In genomic region chr3:39390442-39390841, GRCm38 (mm10) we compare ENCODE assay signal across 16 mouse cellular contexts.
DNase-seq lines count a peak whose midpoint lies in the region; ATAC-seq and TF ChIP-seq lines count a peak whose summit lies in the region.
"Had no signal": no experiment of that assay in that cellular context is flagged by ENCODE, and none has a peak within 500 bp of the region (broad histone marks: within the 10 kb centered on the region; RNA-seq: fewer than 3 reads in every experiment).

No protein-coding gene starts in this region.

- POLR2A ChIA-PET in Patski (lab: Charles Lee): no interaction called here

- in situ Hi-C loops in Patski (cut with MboI; ENCODE audit: low pct_unique_long_range_greater_than_20kb): loop anchor here (5.0 to 25.0 kb wide), 2 partner anchors 422 to 997 kb away; no protein-coding TSS in a partner anchor

- ATAC-seq in kidney, postnatal 0 days (replicated peaks; ENCODE audit: low FRiP score, low read depth): peak; percentile 74; the same call in 1 of the 2 replicates
- peak; percentile 68 for ATAC-seq in Patski
- ATAC-seq in megakaryocyte-erythroid progenitor cell, adult 5-6 weeks (replicated peaks; ENCODE audit: low FRiP score, low TSS enrichment, poor library complexity, severe bottlenecking): no peak
- no peak for ATAC-seq in megakaryocyte, adult 5-6 weeks (ENCODE audit: poor library complexity, severe bottlenecking)
- ATAC-seq: activated CD4-positive, CD25-positive, alpha-beta regulatory T cell, adult 4 months had no signal

- 52% methylated on average over 9 of the region's 9 CpGs for WGBS in heart, embryonic 10.5 days
- 23% methylated on average over 9 of the region's 9 CpGs for WGBS in kidney, postnatal 0 days
- WGBS in kidney, adult 2 months: 34% methylated on average over 9 of the region's 9 CpGs
- WGBS in limb, embryonic 10.5 days: 46% methylated on average over 9 of the region's 9 CpGs

- TF ChIP-seq POLR2A in kidney, adult 2 months (IDR thresholded peaks at IDR 0.05; ENCODE audit: low read depth, low read length): no peak

- intact Hi-C loops in heart, postnatal 10 days (cut with DNase I): loop anchor here (5.0 kb wide), 1 partner anchor 422 kb away; no protein-coding TSS in a partner anchor

- H3K9me3 ChIP-seq in heart, embryonic 10.5 days: no peaks in the 10 kb centered on the region
- no peaks in the 10 kb centered on the region for H3K9me3 ChIP-seq in kidney, postnatal 0 days (replicated peaks; ENCODE audit: low read length)
- no peaks in the 10 kb centered on the region for H3K9me3 ChIP-seq in limb, embryonic 10.5 days (replicated peaks)
- H3K9me3 ChIP-seq: embryonic facial prominence, embryonic 13.5 days; forebrain, embryonic 10.5 days; hindbrain, embryonic 15.5 days; limb, embryonic 15.5 days had no signal

- no peaks in the 10 kb centered on the region for H3K36me3 ChIP-seq in heart, embryonic 10.5 days
- no peaks in the 10 kb centered on the region for H3K36me3 ChIP-seq in kidney, postnatal 0 days (ENCODE audit: insufficient read depth, low read length)
- no peaks in the 10 kb centered on the region for H3K36me3 ChIP-seq in kidney, adult 2 months (ENCODE audit: control insufficient read depth, insufficient read depth, low read length)
- no peaks in the 10 kb centered on the region for H3K36me3 ChIP-seq in limb, embryonic 10.5 days
- H3K36me3 ChIP-seq: embryonic facial prominence, embryonic 13.5 days; forebrain, embryonic 10.5 days; hindbrain, embryonic 15.5 days; limb, embryonic 15.5 days had no signal

- H3K4me3 ChIP-seq in heart, embryonic 10.5 days: no peak overlapping the region
- no peak overlapping the region for H3K4me3 ChIP-seq in kidney, postnatal 0 days (replicated peaks; ENCODE audit: low read depth, low read length)
- H3K4me3 ChIP-seq in kidney, adult 2 months (ENCODE audit: insufficient read depth, low read depth, low read length): no peak overlapping the region
- H3K4me3 ChIP-seq in limb, embryonic 10.5 days: no peak overlapping the region
- H3K4me3 ChIP-seq: embryonic facial prominence, embryonic 13.5 days; forebrain, embryonic 10.5 days; hindbrain, embryonic 15.5 days; limb, embryonic 15.5 days had no signal

- CTCF ChIA-PET in Patski (lab: Charles Lee): interaction anchor here (1.1 to 3.4 kb wide), 4 partner anchors 9 to 102 kb away, joined by 3 to 16 read pairs (median 3); no protein-coding TSS in a partner anchor

- no peak overlapping the region for H3K27ac ChIP-seq in heart, embryonic 10.5 days
- no peak overlapping the region for H3K27ac ChIP-seq in kidney, postnatal 0 days
- H3K27ac ChIP-seq in kidney, adult 2 months (ENCODE audit: insufficient read depth, low read depth, low read length): no peak overlapping the region
- no peak overlapping the region for H3K27ac ChIP-seq in limb, embryonic 10.5 days
- H3K27ac ChIP-seq: embryonic facial prominence, embryonic 13.5 days; forebrain, embryonic 10.5 days; hindbrain, embryonic 15.5 days; limb, embryonic 15.5 days had no signal

- TF ChIP-seq CTCF in kidney, postnatal 0 days (IDR thresholded peaks at IDR 0.05; ENCODE audit: low read depth): no peak
- TF ChIP-seq CTCF in kidney, adult 2 months (conservative IDR thresholded peaks at IDR 0.05; ENCODE audit: insufficient read depth, insufficient read length, low read depth, low read length): no peak
- TF ChIP-seq CTCF in Patski (IDR thresholded peaks at IDR 0.05): no peak

- no peaks in the 10 kb centered on the region for H3K27me3 ChIP-seq in heart, embryonic 10.5 days (ENCODE audit: insufficient read depth, poor library complexity, severe bottlenecking)
- no peaks in the 10 kb centered on the region for H3K27me3 ChIP-seq in kidney, postnatal 0 days (ENCODE audit: insufficient read depth, low read length)
- no peaks in the 10 kb centered on the region for H3K27me3 ChIP-seq in kidney, adult 2 months (replicated peaks; ENCODE audit: control insufficient read depth, insufficient read depth, low read length)
- peaks cover 4% of the 10 kb centered on the region for H3K27me3 ChIP-seq in Patski
- no peaks in the 10 kb centered on the region for H3K27me3 ChIP-seq in limb, embryonic 10.5 days (ENCODE audit: low read depth, poor library complexity, severe bottlenecking)
- H3K27me3 ChIP-seq: embryonic facial prominence, embryonic 13.5 days; hindbrain, embryonic 15.5 days; limb, embryonic 15.5 days had no signal

- H3K9ac ChIP-seq in kidney, postnatal 0 days (ENCODE audit: low read depth, low read length): no peak overlapping the region
- H3K9ac ChIP-seq: embryonic facial prominence, embryonic 13.5 days; hindbrain, embryonic 15.5 days; limb, embryonic 15.5 days had no signal

- H3K4me2 ChIP-seq in kidney, postnatal 0 days (ENCODE audit: low read length): no peak overlapping the region
- H3K4me2 ChIP-seq: embryonic facial prominence, embryonic 13.5 days; hindbrain, embryonic 15.5 days; limb, embryonic 15.5 days had no signal

- H3K4me1 ChIP-seq in heart, embryonic 10.5 days: no peaks in the 10 kb centered on the region; the same call in 1 of the 2 replicates
- no peaks in the 10 kb centered on the region for H3K4me1 ChIP-seq in kidney, postnatal 0 days (replicated peaks; ENCODE audit: insufficient read depth, low read length)
- H3K4me1 ChIP-seq in kidney, adult 2 months (ENCODE audit: control insufficient read depth, insufficient read depth, low read length): no peaks in the 10 kb centered on the region
- peaks cover 12% of the 10 kb centered on the region for H3K4me1 ChIP-seq in limb, embryonic 10.5 days
- H3K4me1 ChIP-seq: embryonic facial prominence, embryonic 13.5 days; forebrain, embryonic 10.5 days; hindbrain, embryonic 15.5 days; limb, embryonic 15.5 days had no signal

- DNase-seq in heart, embryonic 10.5 days (ENCODE audit: low spot score): peak; percentile 75
- no peak for DNase-seq in heart, postnatal 10 days
- DNase-seq in kidney, postnatal 0 days (ENCODE audit: low spot score): peak; percentile 70
- DNase-seq in kidney, adult 2 months: no peak
- DNase-seq in Patski (ENCODE audit: low read depth, low spot score): peak; percentile 50
- peak; percentile 51 for DNase-seq in limb, embryonic 10.5 days (ENCODE audit: low spot score)
- DNase-seq: adrenal gland, postnatal 25 days; lung, adult 2 months; spleen, adult 18-20 months had no signal

Comparison
In these comparisons a context has a peak if more than half of its experiments do, and no peak if none do; other contexts are left out.
1. DNase-seq: peak in heart, embryonic 10.5 days (single experiment), kidney, postnatal 0 days (single experiment), Patski (single experiment) and limb, embryonic 10.5 days (single experiment); none in heart, postnatal 10 days (0 of 2) and kidney, adult 2 months (single experiment).
2. ATAC-seq: peak in kidney, postnatal 0 days (single experiment) and Patski (single experiment); none in megakaryocyte-erythroid progenitor cell, adult 5-6 weeks (single experiment) and megakaryocyte, adult 5-6 weeks (single experiment).